Mouse (Mus musculus) spleen, adult 2 months (tissue): ENCODE results near the gene Spout1.

Experiments
- CTCF ChIP-seq: fragments of 200-500 bp; IDR thresholded peaks from 2 replicates; pipeline ENCODE4 v1.5.1; 2011; ENCODE audit warnings: mild to moderate bottlenecking, inconsistent platforms; ENCODE audit not compliant: insufficient read depth, insufficient read length, insufficient replicate concordance; ENCODE audit errors: extremely low read depth
- POLR2A ChIP-seq: fragments of 200-500 bp; IDR thresholded peaks from 2 replicates; pipeline ENCODE4 v1.6.1; 2011; ENCODE audit warnings: low read depth, low read length, inconsistent platforms

- TF ChIP-seq CTCF (no peak), POLR2A (no peak)
Observed at GRCm38 (mm10) chr2:30191790-30192580, 13.7 kb upstream of the Spout1 start.
